Mouse (Mus musculus): ENCODE measurements around the gene Tex26. TPM values are rescaled to one million over a fixed set of nuclear protein-coding genes. Genes with fewer than 3 reads are reported as not detected.

The Tex26 gene
- 0.13 and 0.18 TPM in 2 replicates for polyA plus RNA-seq (2016; fragmentation: Nextera tagmentation; extraction: Ambion mirVana)

- H3K9me3 ChIP-seq (replicated peaks): no peaks in the 10 kb centered on the region
- H3K27me3 ChIP-seq (replicated peaks): peaks cover 11% of the 10 kb centered on the region; the same call in 1 of the 2 replicates
- H3K4me1 ChIP-seq: peaks cover 55% of the 10 kb centered on the region
- H3K27ac ChIP-seq: 0 out of 2 replicates have a peak within 1 kb of the TSS, but pooled peaks have one; percentile 47
- H3K4me3 ChIP-seq: peak within 1 kb of the TSS; percentile 51
- ATAC-seq: peak; percentile 80
- H3K36me3 ChIP-seq: no peaks in the 10 kb centered on the region
- WGBS (ENCODE audit: insufficient replicate concordance): under 1% methylated on average over 25 of the region's 25 CpGs
- H3K4me2 ChIP-seq: peak within 1 kb of the TSS; percentile 84
- H3K9ac ChIP-seq: peak within 1 kb of the TSS; percentile 55
These were observed at the start of gene Tex26 for GRCm38 (mm10) chr5:149439531-149440179. TSS of gene Tex26 (plus strand) at chr5:149439660.

- Histone ChIP-seq H3K9me3 (replicated peaks) (0 out of 2 replicates have a peak, but pooled peaks cover 6% of the 10 kb centered on the region), H3K27ac (peak overlapping the region; percentile 60; the same call in 1 of the 2 replicates), H3K4me3 (no peak overlapping the region), H3K36me3 (no peaks in the 10 kb centered on the region), H3K4me2 (peak overlapping the region; percentile 32), H3K4me1 (peaks cover 11% of the 10 kb centered on the region; the same call in 1 of the 2 replicates), H3K9ac (no peak overlapping the region), H3K27me3 (replicated peaks) (0 out of 2 replicates have a peak, but pooled peaks cover 4% of the 10 kb centered on the region)
- ATAC-seq: 0 out of 2 replicates have a peak, but pooled peaks have one; percentile 30
- WGBS (ENCODE audit: insufficient replicate concordance): 4% methylated on average over 18 of the region's 18 CpGs
These were observed 47.7 kb upstream of the Tex26 start for GRCm38 (mm10) chr5:149391574-149392375.

- Histone ChIP-seq H3K9me3 (replicated peaks) (0 out of 2 replicates have a peak, but pooled peaks cover 6% of the 10 kb centered on the region), H3K4me1 (peaks cover 11% of the 10 kb centered on the region; the same call in 1 of the 2 replicates), H3K27me3 (replicated peaks) (0 out of 2 replicates have a peak, but pooled peaks cover 4% of the 10 kb centered on the region), H3K9ac (no peak overlapping the region), H3K27ac (peak overlapping the region; percentile 60; the same call in 1 of the 2 replicates), H3K36me3 (no peaks in the 10 kb centered on the region), H3K4me3 (no peak overlapping the region), H3K4me2 (peak overlapping the region; percentile 32; the same call in 1 of the 2 replicates)
- no peak for ATAC-seq
- 50% methylated on average over 6 of the region's 6 CpGs for WGBS (ENCODE audit: insufficient replicate concordance)
These were observed 47.0 kb upstream of the Tex26 start for GRCm38 (mm10) chr5:149392420-149392988.

- no peak overlapping the region for H3K9ac ChIP-seq
- H3K27ac ChIP-seq: no peak overlapping the region
- H3K4me1 ChIP-seq: no peaks in the 10 kb centered on the region
- no peak overlapping the region for H3K4me3 ChIP-seq
- no peaks in the 10 kb centered on the region for H3K36me3 ChIP-seq
- peaks cover 15% of the 10 kb centered on the region for H3K9me3 ChIP-seq (replicated peaks)
- no peaks in the 10 kb centered on the region for H3K27me3 ChIP-seq (replicated peaks)
- 73% methylated on average over 7 of the region's 7 CpGs for WGBS (ENCODE audit: insufficient replicate concordance)
- no peak for ATAC-seq
- H3K4me2 ChIP-seq: no peak overlapping the region
These were observed 37.9 kb upstream of the Tex26 start for GRCm38 (mm10) chr5:149401446-149401975.

GRCm38 (mm10) chr5:149402029-149402428 is 37.4 kb upstream of the Tex26 start:
- H3K4me3 ChIP-seq: no peak overlapping the region
- no peaks in the 10 kb centered on the region for H3K4me1 ChIP-seq
- H3K4me2 ChIP-seq: no peak overlapping the region
- 78% methylated on average over 10 of the region's 10 CpGs for WGBS (ENCODE audit: insufficient replicate concordance)
- no peaks in the 10 kb centered on the region for H3K36me3 ChIP-seq
- ATAC-seq: no peak
- H3K9ac ChIP-seq: no peak overlapping the region
- no peak overlapping the region for H3K27ac ChIP-seq
- H3K27me3 ChIP-seq (replicated peaks): no peaks in the 10 kb centered on the region
- H3K9me3 ChIP-seq (replicated peaks): peaks cover 15% of the 10 kb centered on the region

GRCm38 (mm10) chr5:149403386-149403785 is 36.1 kb upstream of the Tex26 start:
- peaks cover 15% of the 10 kb centered on the region for H3K9me3 ChIP-seq (replicated peaks)
- H3K4me3 ChIP-seq: no peak overlapping the region
- H3K9ac ChIP-seq: no peak overlapping the region
- H3K27me3 ChIP-seq (replicated peaks): no peaks in the 10 kb centered on the region
- 76% methylated on average over 5 of the region's 5 CpGs for WGBS (ENCODE audit: insufficient replicate concordance)
- H3K36me3 ChIP-seq: no peaks in the 10 kb centered on the region
- no peaks in the 10 kb centered on the region for H3K4me1 ChIP-seq
- no peak overlapping the region for H3K27ac ChIP-seq
- no peak for ATAC-seq
- no peak overlapping the region for H3K4me2 ChIP-seq

GRCm38 (mm10) chr5:149404710-149405109 is 34.8 kb upstream of the Tex26 start:
- H3K9me3 ChIP-seq (replicated peaks): peaks cover 15% of the 10 kb centered on the region
- no peaks in the 10 kb centered on the region for H3K27me3 ChIP-seq (replicated peaks)
- H3K27ac ChIP-seq: no peak overlapping the region
- no peaks in the 10 kb centered on the region for H3K4me1 ChIP-seq
- no peak overlapping the region for H3K4me3 ChIP-seq
- no peak overlapping the region for H3K4me2 ChIP-seq
- no peak overlapping the region for H3K9ac ChIP-seq
- ATAC-seq: no peak
- WGBS (ENCODE audit: insufficient replicate concordance): 69% methylated on average over 5 of the region's 5 CpGs
- no peaks in the 10 kb centered on the region for H3K36me3 ChIP-seq

- Histone ChIP-seq H3K27me3 (replicated peaks) (peaks cover 10% of the 10 kb centered on the region), H3K4me2 (no peak overlapping the region), H3K4me3 (no peak overlapping the region), H3K4me1 (peaks cover 9% of the 10 kb centered on the region; the same call in 1 of the 2 replicates), H3K27ac (no peak overlapping the region), H3K9me3 (replicated peaks) (peaks cover 15% of the 10 kb centered on the region), H3K36me3 (no peaks in the 10 kb centered on the region), H3K9ac (no peak overlapping the region)
- no peak for ATAC-seq
- WGBS (ENCODE audit: insufficient replicate concordance): 79% methylated on average over 8 of the region's 8 CpGs
These were observed 32.6 kb upstream of the Tex26 start for GRCm38 (mm10) chr5:149406791-149407276.

- ATAC-seq: no peak
- WGBS (ENCODE audit: insufficient replicate concordance): 71% methylated on average over 3 of the region's 3 CpGs
- Histone ChIP-seq H3K9me3 (replicated peaks) (peaks cover 6% of the 10 kb centered on the region), H3K4me2 (no peak overlapping the region), H3K27me3 (replicated peaks) (peaks cover 24% of the 10 kb centered on the region), H3K9ac (no peak overlapping the region), H3K4me1 (peaks cover 14% of the 10 kb centered on the region; the same call in 1 of the 2 replicates), H3K36me3 (no peaks in the 10 kb centered on the region), H3K27ac (no peak overlapping the region), H3K4me3 (no peak overlapping the region)
These were observed 30.0 kb upstream of the Tex26 start for GRCm38 (mm10) chr5:149409502-149409901.

GRCm38 (mm10) chr5:149411509-149412193 is 27.8 kb upstream of the Tex26 start, which contains the start of gene Medag:
TSS of gene Medag (plus strand) at chr5:149411749.
- peak within 1 kb of the TSS; percentile 20 for H3K4me3 ChIP-seq
- 7% methylated on average over 38 of the region's 38 CpGs for WGBS (ENCODE audit: insufficient replicate concordance)
- H3K27me3 ChIP-seq (replicated peaks): peaks cover 24% of the 10 kb centered on the region
- H3K9me3 ChIP-seq (replicated peaks): no peaks in the 10 kb centered on the region
- H3K4me2 ChIP-seq: peak within 1 kb of the TSS; percentile 53
- no peaks in the 10 kb centered on the region for H3K36me3 ChIP-seq
- peak; percentile 42 for ATAC-seq
- peaks cover 19% of the 10 kb centered on the region; the same call in 1 of the 2 replicates for H3K4me1 ChIP-seq
- H3K9ac ChIP-seq: no peak within 1 kb of the TSS
- no peak within 1 kb of the TSS for H3K27ac ChIP-seq

- H3K27ac ChIP-seq: no peak overlapping the region
- ATAC-seq: peak; percentile 8; the same call in 1 of the 2 replicates
- no peaks in the 10 kb centered on the region for H3K9me3 ChIP-seq (replicated peaks)
- H3K36me3 ChIP-seq: no peaks in the 10 kb centered on the region
- H3K4me1 ChIP-seq: peaks cover 23% of the 10 kb centered on the region
- H3K4me3 ChIP-seq: peak overlapping the region; percentile 20
- WGBS (ENCODE audit: insufficient replicate concordance): 30% methylated on average over 11 of the region's 11 CpGs
- peak overlapping the region; percentile 53 for H3K4me2 ChIP-seq
- peaks cover 24% of the 10 kb centered on the region for H3K27me3 ChIP-seq (replicated peaks)
- H3K9ac ChIP-seq: no peak overlapping the region
These were observed 27.3 kb upstream of the Tex26 start for GRCm38 (mm10) chr5:149412194-149412575.
